Mouse (Mus musculus) myocyte (in vitro differentiated cells): ENCODE results near the gene Olfr750. TPM values are rescaled to one million over a fixed set of nuclear protein-coding genes. Genes with fewer than 3 reads are reported as not detected.
A peak's percentile ranks its signal among the peaks of the same experiment; 100 is the strongest.

Experiments used
- H3K27me3 ChIP-seq: one replicate; pipeline ENCODE4 v1.6.1; 2011; ENCODE audit not compliant: control insufficient read depth, insufficient read depth, insufficient read length
- H3K36me3 ChIP-seq: one replicate; pipeline ENCODE4 v1.6.1; 2011; ENCODE audit not compliant: control insufficient read depth, insufficient read depth
- H3K4me2 ChIP-seq: one replicate; pipeline ENCODE4 v1.6.1; 2011; ENCODE audit warnings: low read depth, control low read depth
- H3K4me3 ChIP-seq: one replicate; pipeline ENCODE4 v1.5.1; 2011; ENCODE audit warnings: mild to moderate bottlenecking, control low read depth, moderate library complexity
- H3K79me2 ChIP-seq: one replicate; pipeline ENCODE4 v1.6.1; 2011; ENCODE audit not compliant: control insufficient read depth, insufficient read depth
- H3ac ChIP-seq: one replicate; pipeline ENCODE4 v1.6.1; 2011; ENCODE audit not compliant: control insufficient read depth, insufficient read length
- CEBPB ChIP-seq: IDR thresholded peaks from 2 replicates; pipeline ENCODE4 v1.6.1; 2011; ENCODE audit warnings: mild to moderate bottlenecking, moderate library complexity; ENCODE audit not compliant: poor library complexity, insufficient read depth, severe bottlenecking
- E2F4 ChIP-seq: IDR thresholded peaks from one replicate; pipeline ENCODE4 v1.6.1; 2011; ENCODE audit warnings: mild to moderate bottlenecking, control low read depth, moderate library complexity; ENCODE audit not compliant: insufficient read depth
- MAX ChIP-seq: IDR thresholded peaks from one replicate; pipeline ENCODE4 v1.6.1; 2011; ENCODE audit warnings: low read depth, mild to moderate bottlenecking, control low read depth
- MYOD1 ChIP-seq, 3 experiments: IDR thresholded peaks; one replicate each; pipeline ENCODE4 v1.6.1; 2011; ENCODE audit warnings: control low read depth in 2 of 3, low read depth in 2 of 3, mild to moderate bottlenecking in 2 of 3, moderate library complexity in 1 of 3; ENCODE audit not compliant: insufficient read length in 2 of 3, control insufficient read depth in 1 of 3
- MYOG ChIP-seq, 3 experiments: IDR thresholded peaks; one replicate each; pipeline ENCODE4 v1.6.1; 2011; ENCODE audit warnings: control low read depth in 2 of 3, low read depth in 2 of 3, mild to moderate bottlenecking in 2 of 3; ENCODE audit not compliant: insufficient read length in 2 of 3, control insufficient read depth in 1 of 3, insufficient read depth in 1 of 3
- POLR2AphosphoS2 ChIP-seq: IDR thresholded peaks from one replicate; pipeline ENCODE4 v1.6.1; 2011; ENCODE audit warnings: low read depth, control low read depth; ENCODE audit not compliant: insufficient read length
- REST ChIP-seq: IDR thresholded peaks from one replicate; pipeline ENCODE4 v1.6.1; 2011; ENCODE audit warnings: mild to moderate bottlenecking, control low read depth, moderate library complexity; ENCODE audit not compliant: insufficient read depth, insufficient read length
- SRF ChIP-seq: IDR thresholded peaks from one replicate; pipeline ENCODE4 v1.6.1; 2011; ENCODE audit warnings: low read depth; ENCODE audit not compliant: control insufficient read depth, insufficient read length
- TCF12 ChIP-seq: IDR thresholded peaks from one replicate; pipeline ENCODE4 v1.6.1; 2011; ENCODE audit warnings: mild to moderate bottlenecking, control low read depth; ENCODE audit not compliant: poor library complexity, insufficient read depth, severe bottlenecking
- TCF3 ChIP-seq: IDR thresholded peaks from one replicate; pipeline ENCODE4 v1.6.1; 2011; ENCODE audit warnings: low read depth, control low read depth; ENCODE audit not compliant: insufficient read length
- polyA plus RNA-seq: library from polyadenylated mRNA; unstranded; fragments of >200 nt; fragmentation: generic; extraction: Trizol; gene quantifications from one replicate; pipeline ENCODE4 v1.2.1, GENCODE M21; 2012; ENCODE audit warnings: missing spikeins

Olfr750 gene
- polyA plus RNA-seq, 1 experiment = not detected

- no peak for TF ChIP-seq TCF3
- no peak for TF ChIP-seq CEBPB
- peak in 2 of 3 experiments; percentile 48 to 51 for TF ChIP-seq MYOD1 (IDR thresholded peaks at IDR 0.05; ENCODE audit: control insufficient read depth in 1 of 3, insufficient read length in 2 of 3, low read depth in 2 of 3)
- TF ChIP-seq TCF12 = no peak
Observed at GRCm38 (mm10) chr14:51036214-51036613, 38.0 kb downstream of the Olfr750 start.

GRCm38 (mm10) chr14:51035206-51035605, 39.0 kb downstream of the Olfr750 start:
- Histone ChIP-seq H3ac (no peak overlapping the region), H3K36me3 (no peaks in the 10 kb centered on the region), H3K4me3 (no peak overlapping the region), H3K4me2 (no peak overlapping the region), H3K27me3 (no peaks in the 10 kb centered on the region), H3K79me2 (no peaks in the 10 kb centered on the region)
- no peak for TF ChIP-seq SRF
- no peak for TF ChIP-seq POLR2AphosphoS2
- TF ChIP-seq REST = no peak
- TF ChIP-seq E2F4 = no peak

More at GRCm38 (mm10) chr14:51036214-51036613, 38.0 kb downstream of the Olfr750 start:
- H3ac ChIP-seq = no peak overlapping the region
- no peak overlapping the region for H3K4me3 ChIP-seq
- no peaks in the 10 kb centered on the region for H3K36me3 ChIP-seq
- H3K4me2 ChIP-seq = peak overlapping the region; percentile 18
- H3K79me2 ChIP-seq = no peaks in the 10 kb centered on the region
- no peaks in the 10 kb centered on the region for H3K27me3 ChIP-seq

GRCm38 (mm10) chr14:51027387-51028155, 46.7 kb downstream of the Olfr750 start:
- TF ChIP-seq REST (no peak), E2F4 (no peak), TCF3 (no peak), MYOG (IDR thresholded peaks at IDR 0.05; ENCODE audit: control insufficient read depth in 1 of 3, insufficient read depth in 1 of 3, insufficient read length in 2 of 3, low read depth in 2 of 3) (no peak)
- Histone ChIP-seq H3K79me2 (no peaks in the 10 kb centered on the region), H3K4me3 (no peak overlapping the region), H3ac (no peak overlapping the region), H3K4me2 (no peak overlapping the region), H3K27me3 (no peaks in the 10 kb centered on the region), H3K36me3 (no peaks in the 10 kb centered on the region)

DNA sequence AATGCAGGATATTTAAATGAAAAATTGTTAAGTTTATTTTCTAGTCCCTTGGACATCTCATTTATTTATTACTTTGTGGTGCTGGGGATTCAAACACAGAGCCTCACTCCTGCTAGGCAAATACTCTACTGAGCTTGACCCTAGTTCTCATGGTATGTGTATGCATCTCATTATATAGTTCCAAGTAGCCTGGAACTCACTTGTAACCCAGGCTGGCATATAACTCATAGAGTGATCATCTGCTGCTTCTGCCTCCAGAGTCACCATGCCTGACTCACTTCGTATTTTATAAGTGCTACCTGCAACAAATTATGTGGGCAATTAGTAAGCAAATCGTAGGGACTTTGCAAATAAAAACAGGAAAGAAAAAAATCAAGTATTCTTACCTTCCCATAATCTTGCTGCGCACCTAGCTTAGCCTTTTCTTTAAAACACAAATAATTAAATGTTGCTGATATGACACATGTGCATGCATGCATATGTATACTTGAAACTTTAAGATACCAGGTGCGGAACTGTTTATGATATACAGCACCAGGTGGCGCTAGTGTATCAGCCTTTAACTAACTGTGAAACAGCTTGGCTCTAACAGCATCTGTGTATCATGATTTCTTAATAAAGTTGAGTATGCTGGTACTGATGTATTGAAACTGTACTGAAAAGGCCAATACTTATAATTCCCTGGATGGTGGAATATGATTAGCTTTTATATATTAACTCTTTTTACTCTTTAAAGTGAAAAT, 47.7 kb downstream of the Olfr750 start:
- no peak for TF ChIP-seq MYOD1 (IDR thresholded peaks at IDR 0.05; ENCODE audit: control insufficient read depth in 1 of 3, insufficient read length in 2 of 3, low read depth in 2 of 3)
- TF ChIP-seq MYOG (IDR thresholded peaks at IDR 0.05; ENCODE audit: control insufficient read depth in 1 of 3, insufficient read depth in 1 of 3, insufficient read length in 2 of 3, low read depth in 2 of 3) = no peak
- no peak for TF ChIP-seq SRF
- TF ChIP-seq TCF12 = no peak
- no peak for TF ChIP-seq CEBPB
- Histone ChIP-seq H3K27me3 (no peaks in the 10 kb centered on the region), H3K79me2 (no peaks in the 10 kb centered on the region), H3K4me3 (no peak overlapping the region), H3ac (no peak overlapping the region), H3K36me3 (no peaks in the 10 kb centered on the region), H3K4me2 (no peak overlapping the region)

DNA sequence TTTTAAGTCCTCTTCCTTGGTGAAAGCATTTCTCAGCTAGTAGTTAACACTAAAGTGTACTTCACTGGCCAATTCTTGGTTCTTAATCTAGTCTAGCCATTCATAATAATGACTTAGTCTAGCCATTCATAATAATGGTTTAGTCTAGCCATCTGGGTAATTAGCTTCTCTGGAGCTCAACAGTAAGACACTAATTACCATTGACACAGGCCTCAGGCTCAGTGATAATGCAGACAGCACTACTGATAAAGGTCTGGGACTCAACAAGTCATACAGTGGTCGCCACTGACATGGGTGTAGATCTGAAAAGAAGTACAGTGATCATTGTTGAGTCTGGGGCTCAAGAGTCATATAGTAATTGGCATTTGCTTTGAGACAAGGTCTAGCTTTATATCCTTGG, 49.4 kb downstream of the Olfr750 start:
- H3K79me2 ChIP-seq = no peaks in the 10 kb centered on the region
- H3K36me3 ChIP-seq = no peaks in the 10 kb centered on the region
- TF ChIP-seq TCF3 (no peak), MAX (no peak), TCF12 (no peak), REST (no peak), CEBPB (no peak), MYOG (IDR thresholded peaks at IDR 0.05; ENCODE audit: control insufficient read depth in 1 of 3, insufficient read depth in 1 of 3, insufficient read length in 2 of 3, low read depth in 2 of 3) (no peak)
- H3ac ChIP-seq = no peak overlapping the region
- no peak overlapping the region for H3K4me3 ChIP-seq
- H3K27me3 ChIP-seq = no peaks in the 10 kb centered on the region
- no peak overlapping the region for H3K4me2 ChIP-seq
